Mouse (Mus musculus) limb, embryonic 12.5 days (tissue): ENCODE data around the gene Ptgs2. TPM values are rescaled to one million over a fixed set of nuclear protein-coding genes. Genes with fewer than 3 reads are reported as not detected.

Experiments
- ATAC-seq: fragments of 200-750 bp; cut with Nextera tagmentation; 2 replicates; pipeline ENCODE4 v1.8.0; 2017; ENCODE audit warnings: low read depth, moderate TSS enrichment; ENCODE audit not compliant: insufficient number of reproducible peaks, insufficient read depth, low FRiP score, low TSS enrichment
- H3K27ac ChIP-seq: fragments of 300-500 bp; sonication (generic); 2 replicates; pipeline ENCODE4 v1.5.1; 2016; ENCODE audit warnings: mild to moderate bottlenecking, moderate library complexity
- H3K27me3 ChIP-seq: fragments of 300-500 bp; sonication (generic); 2 replicates; pipeline ENCODE4 v1.6.1; 2016; ENCODE audit warnings: mild to moderate bottlenecking, moderate library complexity
- H3K36me3 ChIP-seq: fragments of 300-500 bp; sonication (generic); 2 replicates; pipeline ENCODE4 v1.6.1; 2016; ENCODE audit warnings: mild to moderate bottlenecking, moderate library complexity
- H3K4me1 ChIP-seq: fragments of 300-500 bp; sonication (generic); replicated peaks from 2 replicates; pipeline ENCODE4 v1.6.1; 2016
- H3K4me2 ChIP-seq: fragments of 300-500 bp; sonication (generic); 2 replicates; pipeline ENCODE4 v1.6.1; 2016; ENCODE audit warnings: mild to moderate bottlenecking, moderate library complexity
- H3K4me3 ChIP-seq: fragments of 300-500 bp; sonication (generic); replicated peaks from 2 replicates; pipeline ENCODE4 v1.5.1; 2016; ENCODE audit warnings: mild to moderate bottlenecking
- H3K9ac ChIP-seq: fragments of 300-500 bp; sonication (generic); replicated peaks from 2 replicates; pipeline ENCODE4 v1.6.1; 2016; ENCODE audit warnings: mild to moderate bottlenecking, moderate library complexity
- H3K9me3 ChIP-seq: fragments of 300-500 bp; sonication (generic); 2 replicates; pipeline ENCODE4 v1.6.1; 2016; ENCODE audit warnings: mild to moderate bottlenecking, moderate library complexity
- WGBS: fragments of 180-500 bp; shearing (Covaris S2); methylation state at CpG from one replicate; pipeline ENCODE4 v1.1.7; 2016; 5-methylcytosine and 5-hydroxymethylcytosine counted together
- microRNA-seq: library from miRNA; unstranded; fragments of <30 nt; microRNA quantifications from one replicate; pipeline ENCODE4, GENCODE M21; 2017
- polyA plus RNA-seq: library from polyadenylated mRNA; unstranded; fragments of >200 nt; fragmentation: Nextera tagmentation; extraction: Ambion mirVana; gene quantifications from 2 replicates; pipeline ENCODE4 v1.2.1, GENCODE M21; 2016

Ptgs2 gene
- polyA plus RNA-seq, 1 experiment from 2014 or later, result 0.06 TPM

GRCm38 (mm10) chr1:150151411-150151810 is 51.6 kb downstream of the Ptgs2 start:
- 75% methylated on average over 3 of the region's 3 CpGs for WGBS
- Histone ChIP-seq H3K36me3 (no peaks in the 10 kb centered on the region), H3K9me3 (no peaks in the 10 kb centered on the region), H3K9ac (no peak overlapping the region), H3K4me2 (no peak overlapping the region), H3K27ac (no peak overlapping the region), H3K27me3 (no peaks in the 10 kb centered on the region), H3K4me1 (no peaks in the 10 kb centered on the region), H3K4me3 (no peak overlapping the region)
- no peak for ATAC-seq

Small RNA genes within 50 kb of the gene (microRNA-seq; reads per million reads assigned to microRNA genes)
- not detected for gene Gm44329

Other genes with a start within 250 kb of the Ptgs2 start
- 15.5 and 17.0 TPM in 2 replicates for gene Pla2g4a, start 138.7 kb upstream of the Ptgs2 start, polyA plus RNA-seq
- gene Pdc, start 219.4 kb downstream of the Ptgs2 start, polyA plus RNA-seq, result not detected in 2 replicates